Mouse (Mus musculus): ENCODE results near the gene Tpte.

DNA sequence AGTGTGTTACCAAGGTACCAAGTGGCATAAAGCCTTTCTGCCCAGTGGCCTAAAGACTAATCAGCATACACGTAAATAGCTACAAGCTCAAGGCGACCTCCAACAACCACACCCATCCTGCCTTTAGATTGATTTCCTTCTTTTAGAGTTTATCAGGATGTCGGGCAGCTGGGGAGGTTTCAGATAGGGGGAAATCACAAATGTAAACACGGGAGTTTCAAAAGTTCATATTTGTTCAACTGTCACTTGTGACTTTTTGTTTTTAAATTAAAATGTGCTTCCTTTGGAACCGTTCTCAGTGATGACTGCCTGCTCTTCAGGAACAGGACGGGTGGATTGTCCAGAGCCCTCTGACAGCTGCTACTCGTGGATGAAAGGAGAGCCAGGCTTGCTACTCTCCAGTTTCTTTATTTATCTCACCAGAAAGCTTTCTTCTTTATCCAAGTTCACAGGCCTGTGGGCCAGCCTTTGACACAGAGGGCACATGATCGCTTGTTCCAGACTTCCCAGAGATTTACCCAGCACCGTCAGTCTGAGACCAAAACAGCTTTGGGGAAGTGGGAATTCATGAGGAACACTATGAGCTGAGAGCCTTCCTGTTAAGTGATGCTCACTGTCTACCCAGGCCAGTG is 23.0 kb upstream of the Tpte start:
- TF ChIP-seq CTCF (IDR thresholded peaks at IDR 0.05; ENCODE audit: control insufficient read depth, insufficient read depth, insufficient read length) (no peak), FOSL1 (IDR thresholded peaks at IDR 0.05; ENCODE audit: insufficient read depth, low read length, poor library complexity, severe bottlenecking) (no peak), MYOG (IDR thresholded peaks at IDR 0.05; ENCODE audit: control insufficient read depth, extremely low read depth, insufficient read length) (no peak)

All from C2C12 (cell line).